Mouse (Mus musculus): ENCODE results near the gene Cdkl5. TPM values are rescaled to one million over a fixed set of nuclear protein-coding genes. Genes with fewer than 3 reads are reported as not detected.
"Not testable (repeated sequence)": the region's sequence is repeated elsewhere in the genome, so short reads cannot be mapped to it uniquely, and the experiment has no call there.

Cdkl5 gene
- polyA plus RNA-seq, 1 experiment: 0.53 TPM

DNA sequence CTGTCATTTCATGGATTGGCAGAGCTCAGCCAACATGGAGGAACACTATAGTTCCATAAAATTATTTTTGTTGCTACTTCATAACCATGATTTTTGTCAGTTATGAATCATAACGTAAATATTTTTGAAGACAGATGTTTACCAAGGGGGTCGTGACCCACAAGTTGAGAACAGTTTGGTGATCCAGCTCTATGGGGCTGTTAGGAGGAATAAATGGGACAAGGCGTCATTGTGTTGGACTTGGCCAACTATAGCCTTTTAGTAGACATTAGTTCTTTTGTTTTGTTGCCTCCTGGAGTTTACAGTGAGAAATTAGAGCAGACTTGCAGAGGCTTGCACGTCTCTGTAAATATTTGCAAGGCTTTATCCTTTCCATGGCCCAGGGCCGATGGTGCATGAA lies 212.2 kb downstream of the Cdkl5 start:
- no peaks in the 10 kb centered on the region for H3K36me3 ChIP-seq (ENCODE audit: control insufficient read depth, insufficient read depth, low read length)
- H3K27ac ChIP-seq (ENCODE audit: insufficient read depth, low read length): no peak overlapping the region
- H3K4me1 ChIP-seq (ENCODE audit: control insufficient read depth, insufficient read depth, insufficient read length): no peaks in the 10 kb centered on the region
- DNase-seq (ENCODE audit: low read depth in 1 of 2, low spot score in 2 of 2): no peak
- WGBS: 87% methylated on average over 5 of the region's 5 CpGs
- H3K27me3 ChIP-seq (ENCODE audit: control insufficient read depth, insufficient read depth, low read length): no peaks in the 10 kb centered on the region
- TF ChIP-seq CTCF (IDR thresholded peaks at IDR 0.05; ENCODE audit: extremely low read depth, insufficient read depth, insufficient read length, insufficient replicate concordance) (no peak), POLR2A (IDR thresholded peaks at IDR 0.05; ENCODE audit: low read depth, low read length) (no peak)
- no peak overlapping the region for H3K4me3 ChIP-seq (ENCODE audit: extremely low read depth, insufficient read depth, insufficient read length)

DNA sequence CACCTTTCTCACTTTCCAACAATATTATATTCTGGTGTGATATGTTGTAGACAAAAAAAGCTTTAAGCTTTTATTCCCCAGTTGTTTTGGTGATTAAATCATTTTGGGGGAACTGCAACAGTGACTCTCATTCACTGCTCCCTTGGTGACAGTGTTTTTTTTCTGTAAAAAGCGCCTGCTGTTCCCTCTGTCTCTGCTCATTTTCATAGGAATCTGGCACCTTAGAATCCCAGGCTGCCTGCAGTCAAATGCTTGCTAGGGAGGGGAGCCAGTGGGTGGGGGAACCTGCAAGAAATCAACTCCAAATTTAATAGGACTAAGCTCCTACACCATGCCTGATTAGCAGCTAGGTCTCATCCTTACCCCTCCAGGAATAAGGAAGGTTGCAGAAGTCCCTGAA lies 221.5 kb downstream of the Cdkl5 start:
- DNase-seq (ENCODE audit: low read depth in 1 of 2, low spot score in 2 of 2): no peak
- no peak overlapping the region for H3K4me3 ChIP-seq (ENCODE audit: extremely low read depth, insufficient read depth, insufficient read length)
- no peak overlapping the region for H3K27ac ChIP-seq (ENCODE audit: insufficient read depth, low read length)
- TF ChIP-seq CTCF (IDR thresholded peaks at IDR 0.05; ENCODE audit: extremely low read depth, insufficient read depth, insufficient read length, insufficient replicate concordance): no peak
- no peak for TF ChIP-seq POLR2A (IDR thresholded peaks at IDR 0.05; ENCODE audit: low read depth, low read length)
- 55% methylated on average over 1 of the region's 1 CpGs for WGBS
- no peaks in the 10 kb centered on the region for H3K4me1 ChIP-seq (ENCODE audit: control insufficient read depth, insufficient read depth, insufficient read length)
- no peaks in the 10 kb centered on the region for H3K36me3 ChIP-seq (ENCODE audit: control insufficient read depth, insufficient read depth, low read length)
- H3K27me3 ChIP-seq (ENCODE audit: control insufficient read depth, insufficient read depth, low read length): no peaks in the 10 kb centered on the region

DNA sequence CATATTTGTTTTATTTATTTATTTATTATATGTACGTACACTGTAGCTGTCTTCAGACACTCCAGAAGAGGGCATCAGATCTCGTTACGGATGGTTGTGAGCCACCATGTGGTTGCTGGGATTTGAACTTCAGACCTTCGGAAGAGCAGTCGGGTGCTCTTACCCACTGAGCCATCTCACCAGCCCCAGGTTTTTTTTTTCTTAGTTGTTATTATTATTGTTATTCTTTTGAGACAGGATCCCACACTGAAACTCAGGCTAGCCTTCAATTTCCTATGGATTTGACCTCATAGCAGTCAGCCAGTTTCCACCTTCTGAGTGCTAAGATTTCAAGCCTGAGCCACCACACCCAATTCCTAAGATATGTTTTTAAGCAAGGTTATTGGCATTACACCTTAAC lies 224.9 kb downstream of the Cdkl5 start:
- 84% methylated on average over 5 of the region's 5 CpGs for WGBS
- H3K36me3 ChIP-seq (ENCODE audit: control insufficient read depth, insufficient read depth, low read length); H3K4me3 ChIP-seq (ENCODE audit: extremely low read depth, insufficient read depth, insufficient read length); DNase-seq (ENCODE audit: low read depth in 1 of 2, low spot score in 2 of 2); H3K27ac ChIP-seq (ENCODE audit: insufficient read depth, low read length); H3K27me3 ChIP-seq (ENCODE audit: control insufficient read depth, insufficient read depth, low read length); H3K4me1 ChIP-seq (ENCODE audit: control insufficient read depth, insufficient read depth, insufficient read length): not testable (repeated sequence)

DNA sequence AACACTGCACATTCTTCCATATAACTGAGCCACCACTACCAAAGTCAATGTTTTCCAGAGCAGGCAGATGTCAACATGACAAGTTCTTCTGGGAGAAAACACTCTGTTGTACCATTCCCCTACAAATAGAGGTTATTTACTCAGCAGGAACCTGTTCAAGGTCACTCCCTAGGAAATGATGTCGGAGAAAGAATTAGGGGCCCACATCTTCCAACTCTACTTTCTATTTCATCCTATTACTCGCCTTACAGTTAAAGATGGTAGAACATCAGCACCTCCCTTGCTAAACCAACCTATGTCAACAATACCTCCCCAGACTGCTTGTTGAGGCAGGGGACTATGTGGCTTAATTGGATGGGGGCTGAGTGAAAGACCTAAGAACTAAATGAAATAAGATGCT lies 226.8 kb downstream of the Cdkl5 start, which contains the start of gene Rs1:
Gene Rs1, plus strand, starts transcription at position 301 of the 400 bp plus-strand sequence.
- no peak within 1 kb of the TSS; the same call in 1 of the 2 replicates for H3K4me3 ChIP-seq (ENCODE audit: extremely low read depth, insufficient read depth, insufficient read length)
- TF ChIP-seq POLR2A (IDR thresholded peaks at IDR 0.05; ENCODE audit: low read depth, low read length) (no peak), CTCF (IDR thresholded peaks at IDR 0.05; ENCODE audit: extremely low read depth, insufficient read depth, insufficient read length, insufficient replicate concordance) (no peak)
- 88% methylated on average over 2 of the region's 2 CpGs for WGBS
- no peak for DNase-seq (ENCODE audit: low read depth in 1 of 2, low spot score in 2 of 2)
- H3K4me1 ChIP-seq (ENCODE audit: control insufficient read depth, insufficient read depth, insufficient read length): no peaks in the 10 kb centered on the region
- no peaks in the 10 kb centered on the region for H3K36me3 ChIP-seq (ENCODE audit: control insufficient read depth, insufficient read depth, low read length)
- H3K27ac ChIP-seq (ENCODE audit: insufficient read depth, low read length): no peak within 1 kb of the TSS
- no peaks in the 10 kb centered on the region for H3K27me3 ChIP-seq (ENCODE audit: control insufficient read depth, insufficient read depth, low read length)

DNA sequence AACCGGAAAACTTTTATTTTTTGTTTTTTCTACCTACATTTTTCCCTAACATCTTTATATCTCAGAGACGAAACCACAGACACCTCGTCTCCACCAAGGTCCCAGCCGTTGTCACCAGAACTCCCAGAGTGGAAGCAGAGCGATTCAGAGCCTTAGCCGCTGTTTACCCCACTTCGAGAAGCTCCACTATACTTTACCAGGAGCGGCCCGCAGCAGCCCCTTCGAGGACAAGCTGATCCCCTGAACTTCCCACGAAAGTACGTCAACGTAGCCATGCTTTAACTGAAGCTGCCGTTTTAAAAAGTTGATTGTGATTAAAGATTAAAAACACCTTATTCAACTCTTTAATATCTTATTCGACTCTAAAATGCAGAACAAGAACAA lies 228.3 kb downstream of the Cdkl5 start:
- H3K4me1 ChIP-seq (ENCODE audit: control insufficient read depth, insufficient read depth, insufficient read length): no peaks in the 10 kb centered on the region
- peak overlapping the region; percentile 58 for H3K4me3 ChIP-seq (ENCODE audit: extremely low read depth, insufficient read depth, insufficient read length)
- 35% methylated on average over 15 of the region's 15 CpGs for WGBS
- TF ChIP-seq CTCF (IDR thresholded peaks at IDR 0.05; ENCODE audit: extremely low read depth, insufficient read depth, insufficient read length, insufficient replicate concordance) (no peak), POLR2A (IDR thresholded peaks at IDR 0.05; ENCODE audit: low read depth, low read length) (no peak)
- H3K27ac ChIP-seq (ENCODE audit: insufficient read depth, low read length): peak overlapping the region; percentile 68
- no peak for DNase-seq (ENCODE audit: low read depth in 1 of 2, low spot score in 2 of 2)
- no peaks in the 10 kb centered on the region for H3K36me3 ChIP-seq (ENCODE audit: control insufficient read depth, insufficient read depth, low read length)
- no peaks in the 10 kb centered on the region for H3K27me3 ChIP-seq (ENCODE audit: control insufficient read depth, insufficient read depth, low read length)

DNA sequence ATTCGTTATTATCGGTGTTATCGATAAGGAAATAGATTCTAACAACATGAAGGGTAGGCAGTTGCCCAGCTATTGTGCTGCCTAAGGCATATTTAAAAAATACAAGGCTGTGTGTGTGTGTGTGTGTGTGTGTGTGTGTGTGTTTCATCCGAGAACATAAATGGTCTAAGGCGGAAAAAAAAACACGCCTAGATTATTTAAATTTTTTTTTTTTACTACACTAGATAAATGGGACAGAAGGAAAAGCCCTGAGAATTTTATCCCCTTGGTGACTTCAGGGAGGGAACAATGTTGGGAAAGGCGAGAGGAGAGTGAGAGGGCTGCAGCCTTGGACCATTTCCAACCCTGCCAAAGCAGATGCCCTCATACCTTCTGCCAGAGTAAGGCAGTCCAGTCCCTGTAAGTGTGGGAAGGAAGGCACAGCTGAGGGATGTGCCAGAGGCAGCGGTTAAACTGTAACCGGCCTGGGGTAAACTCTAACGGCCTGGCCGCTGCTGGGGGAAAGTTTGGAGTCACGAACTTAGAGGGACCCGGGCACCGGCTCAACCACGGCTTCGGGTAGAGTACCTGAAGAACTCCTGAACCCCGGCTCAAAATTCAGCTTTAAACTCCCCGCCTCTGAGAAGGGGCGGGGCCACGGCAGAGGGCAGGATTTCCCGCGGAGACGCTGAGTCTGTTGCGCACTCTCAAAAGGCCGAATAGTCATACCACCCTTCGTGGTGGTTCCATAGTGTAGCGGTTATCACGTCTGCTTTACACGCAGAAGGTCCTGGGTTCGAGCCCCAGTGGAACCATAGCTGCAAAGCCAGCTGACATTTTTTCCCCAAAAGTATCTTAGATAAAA lies 228.9 kb downstream of the Cdkl5 start:
- H3K4me3 ChIP-seq (ENCODE audit: extremely low read depth, insufficient read depth, insufficient read length): peak overlapping the region; percentile 58
- DNase-seq (ENCODE audit: low read depth in 1 of 2, low spot score in 2 of 2): peak; percentile 70 to 85
- WGBS: 34% methylated on average over 30 of the region's 30 CpGs
- no peaks in the 10 kb centered on the region for H3K27me3 ChIP-seq (ENCODE audit: control insufficient read depth, insufficient read depth, low read length)
- no peaks in the 10 kb centered on the region for H3K4me1 ChIP-seq (ENCODE audit: control insufficient read depth, insufficient read depth, insufficient read length)
- TF ChIP-seq POLR2A (IDR thresholded peaks at IDR 0.05; ENCODE audit: low read depth, low read length) (no peak), CTCF (IDR thresholded peaks at IDR 0.05; ENCODE audit: extremely low read depth, insufficient read depth, insufficient read length, insufficient replicate concordance) (no peak)
- H3K36me3 ChIP-seq (ENCODE audit: control insufficient read depth, insufficient read depth, low read length): no peaks in the 10 kb centered on the region
- H3K27ac ChIP-seq (ENCODE audit: insufficient read depth, low read length): no peak overlapping the region

DNA sequence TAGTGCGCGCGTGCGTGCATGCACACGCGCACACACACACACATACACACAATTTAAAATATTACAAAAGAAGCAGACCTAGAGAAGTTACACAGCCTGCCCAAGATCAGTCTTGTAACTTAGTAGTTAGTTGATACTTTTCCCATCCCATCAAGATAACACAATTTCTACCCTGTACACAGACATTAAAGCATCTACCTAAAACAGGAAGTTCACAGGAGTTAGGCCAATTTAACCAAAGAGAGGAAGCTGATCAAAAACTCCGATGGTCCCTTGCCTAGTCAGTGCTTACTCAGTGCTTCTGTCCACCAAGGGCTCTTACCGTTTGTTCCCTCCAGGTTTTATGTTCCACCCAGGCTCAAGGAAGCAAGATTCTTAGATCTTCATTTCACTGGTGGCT lies 243.7 kb downstream of the Cdkl5 start:
- H3K27me3 ChIP-seq (ENCODE audit: control insufficient read depth, insufficient read depth, low read length): no peaks in the 10 kb centered on the region
- TF ChIP-seq POLR2A (IDR thresholded peaks at IDR 0.05; ENCODE audit: low read depth, low read length) (no peak), CTCF (IDR thresholded peaks at IDR 0.05; ENCODE audit: extremely low read depth, insufficient read depth, insufficient read length, insufficient replicate concordance) (no peak)
- DNase-seq (ENCODE audit: low read depth in 1 of 2, low spot score in 2 of 2): no peak
- H3K36me3 ChIP-seq (ENCODE audit: control insufficient read depth, insufficient read depth, low read length): no peaks in the 10 kb centered on the region
- no peak overlapping the region for H3K4me3 ChIP-seq (ENCODE audit: extremely low read depth, insufficient read depth, insufficient read length)
- no peak overlapping the region for H3K27ac ChIP-seq (ENCODE audit: insufficient read depth, low read length)
- WGBS: 83% methylated on average over 8 of the region's 8 CpGs
- H3K4me1 ChIP-seq (ENCODE audit: control insufficient read depth, insufficient read depth, insufficient read length): no peaks in the 10 kb centered on the region
